16 mouse cellular contexts compared by ENCODE assay signal in genomic region chr7:68606278-68606677, GRCm38 (mm10).
DNase-seq lines count a peak whose midpoint lies in the region; ATAC-seq lines count a peak whose summit lies in the region.
"Had no signal": no experiment of that assay in that cellular context is flagged by ENCODE, and none has a peak within 500 bp of the region (broad histone marks: within the 10 kb centered on the region; RNA-seq: fewer than 3 reads in every experiment).

No protein-coding gene starts in this region.

- peak; percentile 44 for DNase-seq in heart, adult 8-10 months (ENCODE audit: low spot score)
- no peak for DNase-seq in midbrain, embryonic 14.5 days
- no peak for DNase-seq in T-cell, adult 2 months (ENCODE audit: low spot score)
- DNase-seq in thymus, postnatal 36 days: no peak
- DNase-seq: cerebellum, adult 9-11 months; right cerebral cortex, postnatal 4 days; thymus, adult 2 months had no signal

- no peaks in the 10 kb centered on the region for H3K4me1 ChIP-seq in heart, embryonic 11.5 days (ENCODE audit: control insufficient read depth, insufficient read depth, low read length)
- peaks cover 6% of the 10 kb centered on the region; the same call in 1 of the 2 replicates for H3K4me1 ChIP-seq in midbrain, embryonic 14.5 days (ENCODE audit: control insufficient read depth, insufficient read depth, low read length)
- H3K4me1 ChIP-seq in midbrain, embryonic 15.5 days: peaks cover 5% of the 10 kb centered on the region; the same call in 1 of the 2 replicates
- H3K4me1 ChIP-seq: intestine, embryonic 15.5 days; limb, embryonic 10.5 days; neural tube, embryonic 12.5 days had no signal

- H3K27ac ChIP-seq in heart, embryonic 11.5 days (ENCODE audit: low read depth, low read length): no peak overlapping the region
- H3K27ac ChIP-seq in midbrain, embryonic 14.5 days (replicated peaks; ENCODE audit: low read depth, low read length): peak overlapping the region; percentile 27; the same call in 1 of the 2 replicates
- no peak overlapping the region for H3K27ac ChIP-seq in midbrain, embryonic 15.5 days
- H3K27ac ChIP-seq: intestine, embryonic 15.5 days; limb, embryonic 10.5 days; liver, embryonic 14.5 days; neural tube, embryonic 12.5 days had no signal

- ATAC-seq in heart, embryonic 11.5 days (replicated peaks; ENCODE audit: insufficient number of reproducible peaks, low FRiP score, low TSS enrichment): no peak
- no peak for ATAC-seq in midbrain, embryonic 14.5 days (ENCODE audit: low FRiP score, low TSS enrichment)
- no peak for ATAC-seq in midbrain, embryonic 15.5 days (replicated peaks)
- ATAC-seq in hematopoietic stem cell, adult 5-6 weeks (replicated peaks in 1 of 2; ENCODE audit: insufficient read depth in 1 of 2, low FRiP score in 2 of 2, low TSS enrichment in 1 of 2, low read depth in 1 of 2, poor library complexity in 2 of 2, severe bottlenecking in 2 of 2): peak; percentile 54 to 62
- ATAC-seq: activated CD4-positive, CD25-positive, alpha-beta regulatory T cell, adult 4 months; CD4-positive, CD25-positive, alpha-beta regulatory T cell, adult 4 months; intestine, embryonic 15.5 days had no signal

- no peaks in the 10 kb centered on the region for H3K27me3 ChIP-seq in heart, embryonic 11.5 days (ENCODE audit: control insufficient read depth, insufficient read depth, low read length)
- H3K27me3 ChIP-seq in midbrain, embryonic 14.5 days (ENCODE audit: control insufficient read depth, insufficient read depth, low read length): peaks cover 3% of the 10 kb centered on the region; the same call in 1 of the 2 replicates
- no peaks in the 10 kb centered on the region; the same call in 1 of the 2 replicates for H3K27me3 ChIP-seq in midbrain, embryonic 15.5 days (replicated peaks)
- H3K27me3 ChIP-seq: intestine, embryonic 15.5 days; neural tube, embryonic 12.5 days had no signal

- no peak overlapping the region for H3K4me2 ChIP-seq in heart, embryonic 11.5 days
- no peak overlapping the region for H3K4me2 ChIP-seq in midbrain, embryonic 14.5 days (ENCODE audit: low read length)
- H3K4me2 ChIP-seq in midbrain, embryonic 15.5 days: no peak overlapping the region
- H3K4me2 ChIP-seq: intestine, embryonic 15.5 days; neural tube, embryonic 12.5 days had no signal

- 68% methylated on average over 3 of the region's 3 CpGs for WGBS in heart, embryonic 11.5 days (ENCODE audit: insufficient replicate concordance)
- WGBS in midbrain, embryonic 14.5 days: 89% methylated on average over 3 of the region's 3 CpGs
- 94% methylated on average over 3 of the region's 3 CpGs for WGBS in midbrain, embryonic 15.5 days

- no peak overlapping the region for H3K9ac ChIP-seq in heart, embryonic 11.5 days (ENCODE audit: low read depth, low read length)
- no peak overlapping the region for H3K9ac ChIP-seq in midbrain, embryonic 14.5 days (replicated peaks; ENCODE audit: low read length)
- no peak overlapping the region for H3K9ac ChIP-seq in midbrain, embryonic 15.5 days
- H3K9ac ChIP-seq: intestine, embryonic 15.5 days; liver, embryonic 14.5 days; neural tube, embryonic 12.5 days had no signal

- no peak overlapping the region for H3K4me3 ChIP-seq in heart, embryonic 11.5 days (ENCODE audit: low read depth, low read length)
- H3K4me3 ChIP-seq in midbrain, embryonic 14.5 days (replicated peaks; ENCODE audit: low read depth, low read length): no peak overlapping the region
- no peak overlapping the region for H3K4me3 ChIP-seq in midbrain, embryonic 15.5 days
- H3K4me3 ChIP-seq: intestine, embryonic 15.5 days; limb, embryonic 10.5 days; neural tube, embryonic 12.5 days had no signal

- H3K9me3 ChIP-seq in heart, embryonic 11.5 days (replicated peaks; ENCODE audit: control insufficient read depth, low read length): no peaks in the 10 kb centered on the region
- H3K9me3 ChIP-seq in midbrain, embryonic 14.5 days (ENCODE audit: control insufficient read depth, low read length): no peaks in the 10 kb centered on the region
- H3K9me3 ChIP-seq in midbrain, embryonic 15.5 days: no peaks in the 10 kb centered on the region
- H3K9me3 ChIP-seq: intestine, embryonic 15.5 days; limb, embryonic 10.5 days; neural tube, embryonic 12.5 days had no signal

- H3K36me3 ChIP-seq in heart, embryonic 11.5 days (ENCODE audit: control insufficient read depth, insufficient read depth, low read length): no peaks in the 10 kb centered on the region
- no peaks in the 10 kb centered on the region for H3K36me3 ChIP-seq in midbrain, embryonic 14.5 days (ENCODE audit: control insufficient read depth, insufficient read depth, low read length)
- H3K36me3 ChIP-seq in midbrain, embryonic 15.5 days (replicated peaks): no peaks in the 10 kb centered on the region
- H3K36me3 ChIP-seq: intestine, embryonic 15.5 days; limb, embryonic 10.5 days; neural tube, embryonic 12.5 days had no signal

Comparison
In these comparisons a context has a peak if more than half of its experiments do, and no peak if none do; other contexts are left out.
1. ATAC-seq: peak in hematopoietic stem cell, adult 5-6 weeks (2 of 2); none in heart, embryonic 11.5 days (single experiment), midbrain, embryonic 14.5 days (single experiment) and midbrain, embryonic 15.5 days (single experiment).